Mouse (Mus musculus): ENCODE results near the gene Stpg4. TPM values are rescaled to one million over a fixed set of nuclear protein-coding genes. Genes with fewer than 3 reads are reported as not detected.

Stpg4 gene
- polyA plus RNA-seq, 1 experiment from 2014 or later, result 0.78 TPM

GRCm38 (mm10) chr17:87343060-87343703 is 84.4 kb downstream of the Stpg4 start:
- no peaks in the 10 kb centered on the region; the same call in 1 of the 2 replicates for H3K4me1 ChIP-seq (replicated peaks)
- no peak for ATAC-seq (ENCODE audit: low read depth)
- 68% methylated on average over 8 of the region's 8 CpGs for WGBS
- no peaks in the 10 kb centered on the region for H3K27me3 ChIP-seq
- no peak overlapping the region for H3K4me2 ChIP-seq
- no peak overlapping the region for H3K9ac ChIP-seq
- H3K27ac ChIP-seq (replicated peaks), result no peak overlapping the region
- H3K4me3 ChIP-seq, result no peak overlapping the region
- H3K9me3 ChIP-seq, result no peaks in the 10 kb centered on the region
- H3K36me3 ChIP-seq, result no peaks in the 10 kb centered on the region

Other genes with a start within 250 kb of the Stpg4 start
- gene Mcfd2, start 161.8 kb downstream of the Stpg4 start, polyA plus RNA-seq (2015; fragmentation: Nextera tagmentation; extraction: Ambion mirVana), result 45.4 and 51.5 TPM in 2 replicates
- gene Ttc7, start 144.9 kb downstream of the Stpg4 start, polyA plus RNA-seq (2015; fragmentation: Nextera tagmentation; extraction: Ambion mirVana), result 4.0 and 4.9 TPM in 2 replicates
- 2,810 and 2,954 TPM in 2 replicates for gene Calm2, start 19.2 kb upstream of the Stpg4 start, polyA plus RNA-seq (2015; fragmentation: Nextera tagmentation; extraction: Ambion mirVana)
- gene Epcam, start 208.2 kb upstream of the Stpg4 start, polyA plus RNA-seq (2015; fragmentation: Nextera tagmentation; extraction: Ambion mirVana), result 3.0 and 6.9 TPM in 2 replicates
- 62.0 and 71.8 TPM in 2 replicates for gene Msh2, start 244.6 kb upstream of the Stpg4 start, polyA plus RNA-seq (2015; fragmentation: Nextera tagmentation; extraction: Ambion mirVana)